Mouse (Mus musculus) heart, adult 2 months (tissue): ENCODE measurements around the gene Slfn3.

Experiments used
- CTCF ChIP-seq: fragments of 200-600 bp; IDR thresholded peaks from 2 replicates; pipeline ENCODE4 v1.8.1; 2022; ENCODE audit warnings: antibody characterized with exemption, mild to moderate bottlenecking, moderate library complexity
- POLR2A ChIP-seq: fragments of 200-500 bp; IDR thresholded peaks from 2 replicates; pipeline ENCODE4 v1.6.1; 2011; ENCODE audit warnings: mild to moderate bottlenecking, low read depth, low read length, control low read depth; ENCODE audit not compliant: insufficient read depth

DNA sequence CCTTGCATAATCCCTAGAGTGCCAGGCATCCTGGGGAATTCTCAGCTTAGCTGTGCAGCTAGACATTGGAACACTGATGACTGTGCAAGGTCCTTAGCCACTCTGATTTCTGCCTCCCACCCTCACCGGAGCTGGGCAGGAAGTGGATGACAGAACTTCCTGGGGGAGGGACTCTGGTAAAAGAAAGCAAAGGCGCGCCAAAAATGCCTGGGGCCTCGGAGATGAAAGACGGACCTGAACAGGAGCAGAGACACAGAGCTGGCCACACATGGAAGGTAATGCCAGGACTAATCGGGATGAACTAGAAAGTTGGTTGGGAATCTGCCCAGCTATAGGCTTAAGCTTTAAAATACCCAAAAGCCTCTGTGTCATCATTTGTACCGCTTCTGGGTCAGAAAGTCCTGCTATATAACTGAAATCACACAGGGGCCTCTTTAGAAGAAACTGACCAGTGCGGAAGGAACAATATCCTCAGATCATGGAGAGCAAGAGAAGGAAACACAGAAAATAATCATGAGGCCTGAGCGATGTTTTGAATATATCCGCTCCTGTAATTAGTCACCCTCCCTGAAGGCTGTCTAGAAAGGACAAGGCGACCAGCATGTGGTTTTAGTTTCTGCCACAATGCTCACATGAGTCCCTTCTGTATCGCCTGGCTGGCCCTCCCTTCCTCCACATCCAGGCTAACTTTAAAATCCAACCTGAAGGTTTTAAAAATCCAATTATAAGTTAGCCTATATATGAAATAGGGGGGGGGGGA is at the start of gene Slfn3:
- TF ChIP-seq CTCF (no peak), POLR2A (peak; percentile 79)
